Mouse (Mus musculus): ENCODE measurements at regions not wholly inside any gene's neighbourhood (a gene's known extent, or its start where the extent isn't known, plus 50 kb on each side); places are given as distances from the start of the nearest gene placed in this dataset.

DNA sequence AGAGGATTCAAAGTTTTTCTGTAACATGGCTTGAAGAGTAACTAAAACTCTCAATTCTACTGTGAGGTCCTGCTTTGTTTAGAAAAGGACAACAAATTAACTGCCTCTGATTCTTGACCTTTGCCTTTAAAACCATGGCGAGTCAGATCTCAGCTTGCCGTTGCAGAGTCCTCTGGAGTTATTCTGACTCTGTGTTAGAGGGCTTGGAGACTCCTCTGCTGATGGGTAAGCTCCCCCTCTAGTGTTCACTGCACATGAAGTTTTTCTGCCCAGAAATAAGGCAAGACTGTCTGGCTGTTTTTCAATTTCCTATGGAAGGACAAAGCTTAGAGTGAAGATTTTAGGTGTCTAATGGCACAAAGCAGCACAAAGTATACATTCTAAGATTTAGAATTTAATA is 1085.9 kb upstream of the Nr2f1 start:
- TF ChIP-seq POLR2A (IDR thresholded peaks at IDR 0.05; ENCODE audit: insufficient read length, low read depth) (no peak), USF1 (IDR thresholded peaks at IDR 0.05; ENCODE audit: low read depth) (no peak), MYOD1 (IDR thresholded peaks at IDR 0.05; ENCODE audit: control insufficient read depth in 1 of 3, insufficient read length in 2 of 3, low read depth in 2 of 3) (no peak), MAX (IDR thresholded peaks at IDR 0.05; ENCODE audit: low read depth) (no peak), E2F4 (IDR thresholded peaks at IDR 0.05; ENCODE audit: insufficient read depth) (no peak), MYOG (IDR thresholded peaks at IDR 0.05; ENCODE audit: control insufficient read depth in 1 of 3, insufficient read depth in 1 of 3, insufficient read length in 2 of 3, low read depth in 2 of 3) (no peak), POLR2AphosphoS2 (IDR thresholded peaks at IDR 0.05; ENCODE audit: insufficient read length, low read depth) (no peak), TCF12 (IDR thresholded peaks at IDR 0.05; ENCODE audit: insufficient read depth, poor library complexity, severe bottlenecking) (no peak), TCF3 (IDR thresholded peaks at IDR 0.05; ENCODE audit: insufficient read length, low read depth) (no peak)

All from myocyte (in vitro differentiated cells).